Mouse (Mus musculus): ENCODE measurements at regions not wholly inside any gene's neighbourhood (a gene's known extent, or its start where the extent isn't known, plus 50 kb on each side); places are given as distances from the start of the nearest gene placed in this dataset.
"Not testable (repeated sequence)": the region's sequence is repeated elsewhere in the genome, so short reads cannot be mapped to it uniquely, and the experiment has no call there.

DNA sequence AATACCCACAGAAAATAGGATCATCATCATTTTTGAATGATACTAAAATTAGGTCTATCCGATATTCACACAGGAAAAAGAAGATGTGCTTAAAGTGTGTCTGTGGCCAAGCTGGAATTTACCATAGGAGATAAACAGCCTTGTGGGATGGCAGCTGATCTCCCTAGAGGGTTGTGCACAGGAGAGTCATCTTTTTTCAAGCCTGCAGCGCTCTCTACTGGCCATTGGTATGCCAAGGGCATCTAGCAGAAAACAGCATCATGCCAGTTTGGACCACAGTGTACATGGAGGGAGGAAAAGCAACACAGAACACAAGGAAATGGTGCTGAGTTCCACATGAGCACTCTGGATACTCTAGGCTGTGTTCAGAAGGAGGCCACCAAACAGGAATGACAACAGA is 74.1 kb upstream of the Diaph3 start:
- peak; percentile 84 for DNase-seq (ENCODE audit: low spot score)

DNA sequence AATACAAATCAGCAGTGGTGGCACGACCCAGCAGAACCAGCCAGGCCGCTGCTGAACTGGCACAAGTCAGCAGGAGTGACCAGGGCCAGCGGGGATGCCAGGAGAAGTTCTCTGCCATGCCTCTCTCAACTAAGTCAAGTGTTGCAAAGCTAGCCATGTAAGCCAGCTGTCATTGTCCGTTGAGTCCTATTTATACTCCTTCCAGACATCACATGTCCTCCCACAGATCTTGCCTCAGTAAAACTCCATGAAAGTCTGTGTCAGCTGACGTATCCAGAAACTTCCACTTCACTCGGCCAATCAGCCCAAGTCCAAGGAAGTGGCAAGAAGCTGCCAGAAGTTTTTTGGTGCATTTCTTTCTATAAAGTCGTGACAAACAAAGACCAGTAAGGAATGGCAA is 76.0 kb upstream of the Diaph3 start:
- no peak for DNase-seq (ENCODE audit: low spot score)

DNA sequence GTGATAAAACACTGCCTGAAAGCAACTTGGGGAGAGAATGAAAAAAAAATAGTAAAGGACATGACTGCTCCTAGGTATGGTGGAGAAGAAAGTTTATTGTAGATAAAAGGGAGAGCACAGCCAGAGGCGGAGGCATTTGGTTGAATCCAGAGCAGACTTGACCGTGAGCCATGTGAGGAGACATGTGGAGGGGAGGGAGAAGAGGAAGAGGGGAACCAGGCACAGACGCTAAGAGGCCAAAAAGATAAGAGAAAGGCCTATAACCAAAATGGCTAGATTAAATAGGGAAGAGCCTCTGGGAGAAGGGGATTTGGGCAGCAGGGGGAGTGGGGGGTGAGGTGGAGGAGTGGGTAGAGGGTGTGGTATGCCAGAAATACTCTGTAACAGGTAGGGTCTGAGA is 78.9 kb upstream of the Diaph3 start:
- DNase-seq (ENCODE audit: low spot score), result no peak

DNA sequence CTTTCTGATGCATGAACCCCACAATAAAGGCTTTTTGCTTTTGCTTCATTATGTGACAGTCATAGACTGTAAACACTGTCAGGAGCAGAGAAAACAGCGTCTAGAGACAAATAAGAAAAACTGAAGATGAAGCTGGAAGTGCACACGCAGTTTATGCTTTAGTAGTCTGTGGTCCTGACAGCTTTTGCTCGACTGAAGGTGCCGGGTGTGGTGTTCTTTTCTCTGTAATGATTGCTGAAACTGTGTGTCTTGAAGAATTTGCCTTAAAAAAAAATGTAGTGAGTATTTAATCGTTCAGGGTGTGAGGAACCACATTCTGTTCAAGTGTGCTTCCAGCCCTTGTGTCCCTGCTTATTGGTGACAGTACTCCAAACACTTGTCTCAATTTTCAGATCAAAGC is 83.8 kb upstream of the Diaph3 start:
- DNase-seq (ENCODE audit: low spot score), result no peak

- DNase-seq (ENCODE audit: low spot score), result no peak
Measured at GRCm38 (mm10) chr14:87249258-87249657, 108.2 kb upstream of the Diaph3 start.

- no peak for DNase-seq (ENCODE audit: low spot score)
Measured at GRCm38 (mm10) chr14:87255484-87256208, 114.6 kb upstream of the Diaph3 start.

DNA sequence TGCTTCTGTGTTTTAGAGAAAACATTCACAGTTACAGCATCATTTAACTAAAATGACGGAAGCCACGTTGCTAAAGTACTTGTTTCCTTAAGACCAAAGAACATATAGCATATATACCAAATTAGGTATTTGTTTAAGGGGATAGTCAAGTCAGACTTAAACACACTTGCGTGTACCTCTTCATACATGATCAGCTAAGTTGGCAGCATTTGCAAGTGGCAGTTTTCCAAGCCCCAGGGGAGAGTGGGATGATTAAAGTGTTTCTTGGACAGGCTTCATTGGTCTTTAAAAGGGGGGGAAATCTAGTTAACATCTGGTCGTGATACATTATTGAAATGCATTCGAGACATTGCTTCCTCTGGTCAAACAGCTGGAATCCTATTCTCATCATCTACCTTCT is 120.7 kb upstream of the Diaph3 start:
- DNase-seq (ENCODE audit: low spot score), result no peak

GRCm38 (mm10) chr14:87264826-87265225 is 123.8 kb upstream of the Diaph3 start:
- no peak for DNase-seq (ENCODE audit: low spot score)

DNA sequence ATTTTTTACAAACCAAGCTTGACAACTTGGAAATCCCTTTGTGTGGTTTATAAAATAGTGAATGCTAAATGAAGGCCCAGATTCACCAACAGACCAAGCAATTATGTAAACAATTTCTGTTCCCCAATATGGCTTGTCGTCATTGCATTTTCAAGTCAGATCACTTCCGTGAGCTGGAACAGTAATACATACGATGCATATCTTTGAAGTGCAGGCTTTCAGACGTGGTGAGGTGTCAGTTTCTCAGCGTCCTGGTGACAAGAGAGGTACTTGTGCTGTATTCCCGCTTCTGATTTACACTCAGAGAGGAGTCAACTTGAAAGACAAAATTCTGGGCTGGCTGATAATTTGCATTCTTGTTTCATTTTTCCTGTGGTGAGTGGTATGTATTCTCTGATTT is 125.3 kb upstream of the Diaph3 start:
- no peak for DNase-seq (ENCODE audit: low spot score)

DNA sequence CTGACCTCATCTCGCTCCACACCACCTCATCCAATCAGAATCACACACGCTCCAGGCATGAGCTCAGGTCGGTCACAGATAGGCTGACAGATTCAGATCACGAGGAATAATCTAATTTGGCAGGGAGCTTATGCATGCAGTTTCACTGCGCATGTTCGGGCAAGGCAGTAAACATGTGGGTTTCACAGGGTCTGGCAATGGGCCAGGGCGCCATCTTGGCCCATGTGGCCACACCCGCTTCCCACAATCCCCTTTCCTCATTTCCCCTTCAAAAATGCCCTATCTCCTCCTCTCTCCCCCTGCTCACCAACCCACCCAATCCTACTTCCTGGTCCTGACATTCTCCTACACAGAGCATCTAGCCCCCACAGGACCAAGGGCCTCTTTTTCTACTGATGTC is 127.2 kb upstream of the Tdrd3 start:
- DNase-seq (ENCODE audit: low spot score), result not testable (repeated sequence)

DNA sequence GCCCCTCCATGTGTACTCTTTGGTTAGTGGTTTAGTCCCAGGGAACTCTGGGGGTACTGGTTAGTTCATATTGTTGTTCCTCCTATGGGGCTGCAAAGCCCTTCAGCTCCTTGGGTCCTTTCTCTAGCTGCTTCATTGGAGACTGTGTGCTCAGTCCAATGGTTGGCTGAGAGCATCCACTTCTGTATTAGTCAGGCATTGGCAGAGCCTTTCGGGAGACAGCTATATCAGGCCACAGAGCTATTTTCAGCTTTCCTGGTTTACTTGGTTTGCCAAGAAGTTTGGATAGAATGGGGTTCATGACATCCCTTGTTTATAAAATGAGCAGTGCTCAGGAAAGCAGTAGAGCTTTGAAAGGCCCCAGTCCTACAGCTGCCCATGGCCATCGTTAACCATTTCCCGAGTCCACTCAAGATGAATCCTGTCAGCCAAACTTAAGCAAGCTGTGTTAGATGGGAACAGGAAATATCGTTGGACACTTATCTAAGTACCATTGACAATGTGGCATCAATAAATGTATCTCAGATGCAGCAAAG is 126.7 kb upstream of the Tdrd3 start:
- DNase-seq (ENCODE audit: low spot score), result no peak

DNA sequence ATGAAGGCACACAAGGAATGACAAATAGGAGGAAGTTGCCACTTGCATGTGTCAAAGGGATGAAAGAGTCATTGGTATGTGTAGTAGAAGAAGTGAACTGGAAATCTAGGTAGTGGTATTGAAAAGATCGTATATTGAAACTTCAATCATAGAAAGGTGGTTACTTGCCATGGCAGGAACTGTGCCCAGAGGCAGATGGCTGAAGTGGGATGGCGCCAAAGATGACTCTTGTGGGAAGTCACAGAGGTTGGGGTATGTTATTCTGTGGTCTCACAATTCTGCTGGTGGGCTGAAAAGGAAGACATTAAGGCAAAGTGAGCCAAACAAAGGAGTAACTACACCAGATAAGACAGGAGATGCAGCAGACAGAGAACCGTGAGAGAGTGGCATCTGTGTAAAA is 121.2 kb upstream of the Tdrd3 start:
- DNase-seq (ENCODE audit: low spot score), result no peak

- no peak for DNase-seq (ENCODE audit: low spot score)
Measured at GRCm38 (mm10) chr14:87297160-87297559, 119.3 kb upstream of the Tdrd3 start.

DNA sequence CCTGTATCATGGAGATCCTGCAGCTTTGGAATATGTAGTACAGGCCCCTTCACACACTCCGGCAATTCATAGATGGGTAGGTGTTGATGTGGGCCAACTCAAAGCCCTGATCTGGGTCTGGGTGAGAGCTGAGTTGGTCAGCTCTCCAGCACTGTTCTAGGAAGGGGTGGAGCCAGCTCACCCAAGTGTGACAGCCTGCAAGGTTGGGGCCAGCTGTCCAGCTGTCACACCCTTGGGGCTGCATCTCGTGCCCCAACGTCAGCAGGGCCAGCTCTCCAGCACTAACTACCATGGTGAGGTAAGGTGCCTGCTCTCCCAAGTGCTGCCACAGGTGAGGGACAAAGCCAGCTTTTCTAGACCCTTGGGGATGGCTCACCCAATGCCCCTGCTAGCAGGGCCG is 115.6 kb upstream of the Tdrd3 start:
- no peak for DNase-seq (ENCODE audit: low spot score)

- DNase-seq (ENCODE audit: low spot score), result no peak
Measured at GRCm38 (mm10) chr14:87301564-87301963, 114.9 kb upstream of the Tdrd3 start.

DNA sequence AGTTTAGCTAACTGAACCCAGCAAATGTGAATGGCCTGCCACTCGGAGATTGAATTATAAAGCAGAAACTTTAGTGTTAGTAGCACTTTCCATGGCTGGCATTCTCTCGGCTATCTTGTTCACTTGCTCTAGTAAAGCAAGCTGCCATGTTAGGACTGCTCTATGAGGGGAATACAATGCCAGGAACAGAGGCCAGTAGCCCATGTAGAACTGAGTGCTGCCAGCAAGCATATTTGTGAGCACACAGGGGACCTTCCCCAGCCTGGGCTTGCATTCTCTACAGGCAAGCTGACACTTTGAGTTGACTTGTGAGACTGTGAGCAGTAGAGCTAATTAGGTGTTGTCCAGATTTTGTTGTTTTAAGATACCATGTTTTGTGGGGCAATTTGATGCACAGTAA is 111.0 kb upstream of the Tdrd3 start:
- DNase-seq (ENCODE audit: low spot score), result no peak

- no peak for DNase-seq (ENCODE audit: low spot score)
Measured at GRCm38 (mm10) chr14:87306011-87306410, 110.4 kb upstream of the Tdrd3 start.

GRCm38 (mm10) chr14:87308016-87308415 is 108.4 kb upstream of the Tdrd3 start:
- no peak for DNase-seq (ENCODE audit: low spot score)

DNA sequence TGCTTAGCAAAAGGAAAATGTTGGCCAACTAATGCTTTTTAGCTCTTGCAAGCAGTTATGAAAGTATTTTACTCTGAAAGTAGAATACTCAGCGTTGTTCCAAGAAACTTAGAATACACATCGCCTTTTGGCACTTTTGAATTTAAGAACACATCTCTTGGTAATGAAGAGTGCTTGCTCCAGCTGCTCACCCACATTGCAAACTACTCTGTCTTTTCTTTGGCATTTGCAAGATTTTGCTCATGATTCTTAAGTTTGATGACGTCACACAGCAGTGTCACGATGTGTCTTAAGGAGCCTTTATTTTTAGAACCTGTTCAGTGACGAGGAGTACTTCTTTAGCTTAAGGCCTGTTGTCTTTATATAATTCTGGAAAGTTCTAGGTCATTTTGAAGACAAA is 104.1 kb upstream of the Tdrd3 start:
- DNase-seq (ENCODE audit: low spot score), result no peak

DNA sequence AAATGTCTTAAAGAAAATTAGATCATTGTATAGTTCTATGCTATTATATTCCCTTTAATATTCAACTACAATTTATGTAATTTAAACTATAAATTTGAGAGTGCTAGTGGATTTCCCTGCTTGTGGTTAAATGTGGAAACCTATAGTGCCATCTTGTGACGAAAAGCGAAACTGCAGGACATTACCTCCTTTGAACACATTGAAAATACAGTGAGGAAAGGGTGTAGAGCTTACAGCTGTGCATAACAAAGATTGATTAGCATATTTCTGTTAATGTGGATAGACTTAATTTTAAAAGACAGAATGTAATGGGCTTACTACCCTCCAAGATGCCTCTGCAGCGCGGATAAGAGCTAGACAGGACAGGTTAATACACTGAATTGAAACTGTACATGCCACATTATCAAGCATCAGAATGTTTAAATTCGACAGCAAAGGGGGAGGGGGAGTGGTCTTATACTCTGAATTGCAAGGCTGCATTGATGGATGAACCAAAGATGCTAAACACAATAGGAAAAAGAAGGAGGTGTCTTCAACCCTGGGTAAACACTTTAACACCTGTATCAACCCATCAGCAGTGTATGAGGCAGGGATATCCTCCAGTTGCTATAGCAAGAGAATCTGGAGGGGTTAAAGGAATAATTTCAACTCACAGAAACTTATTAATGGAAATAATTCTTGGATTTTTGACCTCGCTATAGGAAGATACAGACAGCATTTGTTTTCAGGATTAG is 101.3 kb upstream of the Tdrd3 start:
- DNase-seq (ENCODE audit: low spot score), result peak; percentile 86

DNA sequence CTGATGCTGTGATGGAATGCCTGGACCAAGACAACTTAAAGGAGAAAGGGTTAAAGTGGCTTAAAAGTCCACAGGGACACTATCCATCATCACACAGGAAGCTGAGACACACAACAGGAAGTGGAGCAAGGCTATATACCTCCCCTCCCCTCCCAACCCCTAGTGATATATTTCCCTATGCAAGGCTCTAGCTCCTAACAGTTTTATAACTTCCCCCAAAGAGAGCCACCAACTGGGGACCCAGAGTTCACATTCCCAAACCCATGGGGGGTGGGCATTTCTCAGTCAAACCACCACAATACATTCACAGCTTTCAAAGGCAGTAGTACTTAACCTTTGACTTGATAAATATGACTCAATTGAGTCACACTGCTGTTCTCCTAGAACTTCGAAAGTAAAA is 88.6 kb upstream of the Tdrd3 start:
- DNase-seq (ENCODE audit: low spot score), result no peak

DNA sequence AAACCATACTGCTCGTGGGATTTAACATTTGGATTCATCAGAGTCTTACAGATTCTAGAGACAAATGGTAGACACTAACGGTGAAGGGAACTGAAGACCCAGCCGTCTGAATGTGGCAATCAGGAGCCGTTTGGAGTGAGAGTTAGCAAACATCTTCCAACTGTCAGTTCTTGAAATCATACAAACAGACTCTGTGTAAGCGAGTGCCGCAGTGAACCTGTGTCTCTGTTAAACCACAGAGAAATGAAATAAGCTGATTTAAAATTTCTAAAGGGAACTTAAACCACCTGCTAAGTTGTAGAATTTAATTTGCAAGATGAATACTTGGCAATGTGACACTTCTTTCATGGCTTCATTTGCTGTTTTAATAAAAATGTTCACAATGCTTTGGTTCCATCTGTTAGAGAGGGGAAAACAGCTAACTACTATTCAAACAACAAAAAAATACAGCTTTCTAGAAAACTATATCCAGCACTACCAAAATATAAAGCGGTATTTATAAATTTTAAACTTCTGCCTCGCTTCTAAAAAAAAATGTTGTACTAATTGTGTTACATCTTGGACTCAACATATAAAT is 78.4 kb upstream of the Tdrd3 start:
- DNase-seq (ENCODE audit: low spot score), result no peak

DNA sequence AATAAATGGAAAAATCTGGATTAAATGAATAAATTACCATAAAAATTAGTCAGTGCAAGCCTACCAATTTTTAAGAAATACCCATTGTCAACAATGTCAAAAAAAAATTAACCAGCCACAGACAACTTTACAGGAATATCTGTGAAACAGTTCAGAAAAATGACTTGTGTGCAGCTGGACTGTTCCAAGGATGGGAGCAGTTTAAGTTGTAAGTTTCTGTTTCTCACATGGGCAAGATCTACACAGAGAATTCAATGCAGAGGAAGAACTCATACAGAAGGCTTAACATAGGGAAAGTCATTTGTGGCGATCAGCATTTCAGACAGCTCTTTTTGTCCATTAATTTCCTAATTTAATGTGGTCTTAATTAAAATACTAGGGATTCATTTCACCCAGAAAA is 71.9 kb upstream of the Tdrd3 start:
- DNase-seq (ENCODE audit: low spot score), result no peak
